In the genomic region with DNA sequence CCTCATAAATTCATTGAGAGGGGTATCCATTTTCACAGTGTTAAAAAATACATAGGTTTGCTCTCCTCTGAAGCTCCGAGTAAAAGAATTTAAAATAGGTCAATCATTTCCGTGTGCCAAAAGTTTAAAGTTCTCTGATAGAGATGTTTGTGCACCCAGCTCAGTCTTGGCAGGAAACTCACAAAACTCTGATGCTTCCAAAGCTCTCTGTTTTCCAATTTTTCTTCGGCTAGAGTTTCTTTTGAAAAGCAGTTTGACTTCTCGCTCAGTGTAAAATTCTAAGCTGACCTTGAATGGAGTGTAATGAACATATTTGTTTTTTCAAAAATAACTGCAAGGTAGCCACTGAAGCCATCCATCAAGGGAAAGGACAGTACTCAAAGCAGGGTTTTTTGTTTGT, we compare ENCODE assay signal across 23 mouse cellular contexts.
A peak's percentile ranks its signal among the peaks of the same experiment; 100 is the strongest.
DNase-seq lines count a peak whose midpoint lies in the region; ATAC-seq and TF ChIP-seq lines count a peak whose summit lies in the region.
"Had no signal": no experiment of that assay in that cellular context is flagged by ENCODE, and none has a peak within 500 bp of the region (broad histone marks: within the 10 kb centered on the region; RNA-seq: fewer than 3 reads in every experiment).

No protein-coding gene starts in this region.

- WGBS in embryonic facial prominence, embryonic 14.5 days = 48% methylated on average over 4 of the region's 4 CpGs
- 85% methylated on average over 4 of the region's 4 CpGs for WGBS in embryonic facial prominence, embryonic 10.5 days
- 4% methylated on average over 4 of the region's 4 CpGs for WGBS in liver, adult 2 months
- WGBS in liver, embryonic 12.5 days (ENCODE audit: insufficient replicate concordance) = 58% methylated on average over 4 of the region's 4 CpGs

- no peak overlapping the region for H3K9ac ChIP-seq in embryonic facial prominence, embryonic 14.5 days (ENCODE audit: low read depth, low read length)
- H3K9ac ChIP-seq in liver, adult 2 months (ENCODE audit: low read depth, low read length) = no peak overlapping the region
- no peak overlapping the region for H3K9ac ChIP-seq in liver, embryonic 12.5 days
- H3K9ac ChIP-seq: embryonic facial prominence, embryonic 13.5 days; forebrain, embryonic 13.5 days; forebrain, embryonic 15.5 days; forebrain, postnatal 0 days had no signal

- TF ChIP-seq POLR2A in liver, adult 2 months (IDR thresholded peaks at IDR 0.05; ENCODE audit: extremely low read depth, insufficient read depth, low read length) = no peak

- no peak for TF ChIP-seq CTCF in liver, adult 2 months (IDR thresholded peaks at IDR 0.05; ENCODE audit: low read depth, low read length)

- H3K9me3 ChIP-seq in embryonic facial prominence, embryonic 14.5 days (ENCODE audit: control insufficient read depth, low read length) = no peaks in the 10 kb centered on the region
- no peaks in the 10 kb centered on the region for H3K9me3 ChIP-seq in embryonic facial prominence, embryonic 10.5 days
- no peaks in the 10 kb centered on the region for H3K9me3 ChIP-seq in liver, embryonic 12.5 days (replicated peaks)
- H3K9me3 ChIP-seq: embryonic facial prominence, embryonic 13.5 days; forebrain, embryonic 13.5 days; forebrain, embryonic 15.5 days; G1E had no signal

- H3K79me2 ChIP-seq in liver, adult 2 months (ENCODE audit: control insufficient read depth, insufficient read depth, low read length) = no peaks in the 10 kb centered on the region

- H3K4me3 ChIP-seq in embryonic facial prominence, embryonic 14.5 days (ENCODE audit: low read depth, low read length) = no peak overlapping the region
- H3K4me3 ChIP-seq in embryonic facial prominence, embryonic 10.5 days = no peak overlapping the region
- no peak overlapping the region for H3K4me3 ChIP-seq in liver, adult 2 months (ENCODE audit: insufficient read depth, low read depth, low read length)
- no peak overlapping the region for H3K4me3 ChIP-seq in liver, embryonic 12.5 days
- H3K4me3 ChIP-seq: embryonic facial prominence, embryonic 13.5 days; forebrain, embryonic 13.5 days; forebrain, embryonic 15.5 days had no signal

- H3K4me1 ChIP-seq in embryonic facial prominence, embryonic 14.5 days (ENCODE audit: control insufficient read depth, insufficient read depth, low read length) = 0 out of 2 replicates have a peak, but pooled peaks cover 4% of the 10 kb centered on the region
- H3K4me1 ChIP-seq in embryonic facial prominence, embryonic 10.5 days = peaks cover 11% of the 10 kb centered on the region; the same call in 1 of the 2 replicates
- H3K4me1 ChIP-seq in liver, adult 2 months (ENCODE audit: control insufficient read depth, insufficient read depth, low read length) = peaks cover 8% of the 10 kb centered on the region
- no peaks in the 10 kb centered on the region for H3K4me1 ChIP-seq in liver, embryonic 12.5 days
- H3K4me1 ChIP-seq: forebrain, embryonic 13.5 days; forebrain, embryonic 15.5 days had no signal

- no peak for ATAC-seq in embryonic facial prominence, embryonic 14.5 days (ENCODE audit: low read depth)
- no peak for ATAC-seq in liver, embryonic 12.5 days
- ATAC-seq: activated CD4-positive, CD25-positive, alpha-beta regulatory T cell, adult 4 months; CD4-positive, CD25-positive, alpha-beta regulatory T cell, adult 4 months; forebrain, embryonic 13.5 days; forebrain, embryonic 15.5 days; forebrain, postnatal 0 days had no signal

- peak; percentile 31 for DNase-seq in embryonic facial prominence, embryonic 14.5 days (ENCODE audit: low spot score)
- DNase-seq in embryonic facial prominence, embryonic 10.5 days (ENCODE audit: low spot score) = no peak
- DNase-seq in liver, adult 2 months (ENCODE audit: extremely low read depth, low read depth, low spot score) = peak; percentile 94
- DNase-seq in adipocyte (ENCODE audit: low spot score) = peak; percentile 51
- DNase-seq: adrenal gland, adult 2 months; adrenal gland, postnatal 10 days; adrenal gland, postnatal 25 days; B cell, adult 2 months; cerebellum, adult 11 months; cerebellum, adult 2 months; cerebellum, adult 9-10 months; cerebellum, postnatal 10 days; cerebellum, postnatal 25 days; forebrain, postnatal 0 days had no signal

- no peaks in the 10 kb centered on the region for H3K27me3 ChIP-seq in embryonic facial prominence, embryonic 14.5 days (replicated peaks; ENCODE audit: control insufficient read depth, insufficient read depth, low read length)
- no peaks in the 10 kb centered on the region for H3K27me3 ChIP-seq in embryonic facial prominence, embryonic 10.5 days (replicated peaks; ENCODE audit: low read depth, poor library complexity, severe bottlenecking)
- H3K27me3 ChIP-seq in liver, adult 2 months (ENCODE audit: control insufficient read depth, insufficient read depth, low read length) = no peaks in the 10 kb centered on the region
- no peaks in the 10 kb centered on the region for H3K27me3 ChIP-seq in liver, embryonic 12.5 days (replicated peaks)
- H3K27me3 ChIP-seq: CH12.LX; embryonic facial prominence, embryonic 13.5 days; forebrain, embryonic 13.5 days; forebrain, embryonic 15.5 days; Patski had no signal

- H3K36me3 ChIP-seq in embryonic facial prominence, embryonic 14.5 days (ENCODE audit: control insufficient read depth, insufficient read depth, low read length) = no peaks in the 10 kb centered on the region
- no peaks in the 10 kb centered on the region for H3K36me3 ChIP-seq in embryonic facial prominence, embryonic 10.5 days (replicated peaks)
- no peaks in the 10 kb centered on the region for H3K36me3 ChIP-seq in liver, adult 2 months (ENCODE audit: control insufficient read depth, insufficient read depth, low read length)
- no peaks in the 10 kb centered on the region for H3K36me3 ChIP-seq in liver, embryonic 12.5 days
- H3K36me3 ChIP-seq: embryonic facial prominence, embryonic 13.5 days; forebrain, embryonic 15.5 days; G1E had no signal

- H3K4me2 ChIP-seq in embryonic facial prominence, embryonic 14.5 days (ENCODE audit: low read depth, low read length) = no peak overlapping the region
- no peak overlapping the region for H3K4me2 ChIP-seq in liver, embryonic 12.5 days
- H3K4me2 ChIP-seq: embryonic facial prominence, embryonic 13.5 days; forebrain, embryonic 13.5 days; forebrain, embryonic 15.5 days had no signal

- H3K27ac ChIP-seq in embryonic facial prominence, embryonic 14.5 days (replicated peaks; ENCODE audit: low read depth, low read length) = no peak overlapping the region
- no peak overlapping the region for H3K27ac ChIP-seq in embryonic facial prominence, embryonic 10.5 days (replicated peaks)
- H3K27ac ChIP-seq in liver, adult 2 months (replicated peaks; ENCODE audit: insufficient read depth, low read depth, low read length) = no peak overlapping the region
- H3K27ac ChIP-seq in liver, embryonic 12.5 days = no peak overlapping the region
- H3K27ac ChIP-seq: embryonic facial prominence, embryonic 13.5 days; forebrain, embryonic 13.5 days; forebrain, embryonic 15.5 days had no signal
